Mouse (Mus musculus) lung, postnatal 14 days (tissue): ENCODE data around the gene Prickle2.

Source experiments
- DNase-seq: peaks from one replicate; pipeline ENCODE4 v3.0.0; 2021

The Prickle2 gene

DNA sequence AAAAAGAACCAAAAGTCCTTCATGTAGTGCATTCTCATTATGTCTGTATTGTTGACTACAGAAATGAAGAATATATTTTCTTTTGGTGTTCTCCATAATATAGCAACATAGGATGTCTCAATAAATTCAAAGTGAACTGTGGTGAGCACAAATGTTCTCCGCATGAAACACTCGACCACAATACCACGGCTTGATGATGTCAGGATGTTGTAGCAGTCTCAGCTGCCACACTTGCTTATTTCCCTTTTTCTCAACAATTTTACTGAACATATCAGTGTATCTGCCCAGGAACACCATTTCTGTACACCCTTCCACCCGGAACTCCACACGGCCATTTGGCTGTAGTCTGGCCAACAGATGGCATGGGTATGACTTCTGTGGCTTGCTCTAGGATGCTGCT lies 273.8 kb downstream of the Prickle2 start:
- no peak for DNase-seq

- DNase-seq: no peak
Observed at GRCm38 (mm10) chr6:92427406-92428171, 278.4 kb downstream of the Prickle2 start.

- no peak for DNase-seq
Observed at GRCm38 (mm10) chr6:92425901-92426300, 280.1 kb downstream of the Prickle2 start.

DNA sequence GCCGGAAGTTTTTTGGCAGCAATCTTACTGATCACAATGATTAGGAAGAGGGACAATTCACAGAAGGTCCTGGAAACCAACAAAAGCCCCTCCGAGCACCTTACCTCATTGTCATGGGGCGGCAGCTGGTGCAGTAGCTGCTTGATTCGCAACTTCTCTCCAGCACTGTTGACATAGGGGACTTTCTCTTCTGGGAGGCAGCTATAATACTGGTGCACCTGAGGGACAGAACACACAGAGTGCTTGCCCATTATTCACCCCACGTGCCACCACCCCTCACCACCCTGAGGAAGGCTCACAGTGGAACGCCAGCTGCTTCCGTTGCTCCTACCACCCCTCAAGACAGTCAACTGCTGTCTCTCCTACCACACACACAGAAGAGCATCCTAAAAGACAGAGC lies 280.5 kb downstream of the Prickle2 start:
- DNase-seq: no peak

DNA sequence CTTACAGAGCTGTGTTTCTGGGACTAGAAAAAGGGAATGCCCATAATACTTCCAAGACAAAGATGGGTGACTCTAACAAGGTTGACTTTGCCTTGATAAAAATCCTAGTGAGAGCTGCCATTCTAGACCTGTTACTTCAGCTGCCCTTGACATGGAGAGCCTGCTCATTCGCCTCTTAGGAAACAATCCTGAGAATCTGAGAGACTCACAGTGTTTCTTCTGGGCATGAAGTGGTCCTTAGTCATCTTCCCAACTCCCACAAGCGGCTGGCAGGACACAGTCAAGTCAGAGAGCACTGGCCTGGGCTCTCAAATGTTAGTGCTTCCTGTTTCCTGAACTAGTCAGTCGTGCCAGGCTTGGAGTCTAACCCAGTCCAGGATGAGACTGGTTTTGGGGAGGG lies 281.0 kb downstream of the Prickle2 start:
- DNase-seq: no peak

DNA sequence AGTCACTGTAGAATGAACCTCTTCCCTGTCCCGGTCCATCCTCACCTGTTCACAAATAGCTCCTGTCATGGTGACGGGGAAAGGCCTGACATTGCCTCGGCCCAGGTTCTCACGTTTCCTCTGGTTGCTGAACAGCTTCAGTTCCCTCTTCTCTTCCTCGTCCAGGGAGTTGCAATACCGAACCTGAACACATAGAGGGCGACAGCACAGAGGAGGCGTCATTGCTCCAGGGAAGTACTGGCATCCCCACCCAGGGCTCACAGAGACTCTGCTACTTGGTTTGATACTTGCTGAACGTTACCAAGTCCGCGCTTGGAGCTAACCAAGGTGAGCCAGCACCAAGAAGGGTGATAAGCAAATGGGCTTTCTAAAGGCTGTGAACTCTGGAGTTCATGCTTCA lies 283.7 kb downstream of the Prickle2 start:
- peak; percentile 56 for DNase-seq

DNA sequence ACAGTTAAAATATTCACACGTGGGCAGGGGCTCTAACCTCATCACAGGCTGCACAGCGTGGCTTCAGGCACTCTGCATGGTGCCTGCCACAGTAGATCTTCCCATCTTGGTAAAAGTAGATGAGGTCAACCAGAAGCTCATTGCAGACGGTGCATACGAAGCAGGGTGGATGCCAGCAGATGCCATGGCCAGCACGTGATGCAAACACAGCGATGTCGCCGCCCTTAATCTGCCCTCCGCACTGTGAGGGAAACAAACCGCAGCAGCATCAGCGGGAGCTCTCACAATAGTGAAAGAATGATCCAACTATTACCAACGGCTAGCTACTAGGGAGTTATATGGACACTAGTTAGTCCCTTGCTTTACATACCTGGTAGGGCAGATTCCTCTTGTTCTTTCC lies 285.8 kb downstream of the Prickle2 start:
- DNase-seq: no peak

- no peak for DNase-seq
Observed at GRCm38 (mm10) chr6:92415405-92415755, 290.6 kb downstream of the Prickle2 start.

- DNase-seq: no peak
Observed at GRCm38 (mm10) chr6:92414478-92415404, 291.2 kb downstream of the Prickle2 start.

DNA sequence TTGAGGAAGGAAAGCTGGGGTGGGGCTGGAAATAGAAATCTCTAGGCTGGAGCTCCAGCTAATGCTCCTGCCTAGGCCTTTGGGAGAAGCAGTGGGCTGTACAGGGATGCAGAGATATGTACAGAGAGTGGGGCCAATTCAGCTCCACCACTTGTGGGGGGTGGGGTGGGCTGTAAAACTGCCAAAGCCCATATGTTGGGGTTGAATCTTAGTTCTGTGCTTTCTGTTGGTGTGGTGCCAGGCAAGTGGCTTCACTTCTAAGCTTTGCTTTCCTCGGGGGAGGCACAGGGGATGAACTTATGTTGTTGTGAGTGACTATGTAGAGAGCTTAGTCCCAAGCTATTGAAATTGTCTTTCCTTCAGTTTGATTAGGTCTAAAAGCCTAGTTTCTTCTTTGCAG lies 292.0 kb downstream of the Prickle2 start:
- DNase-seq: no peak

DNA sequence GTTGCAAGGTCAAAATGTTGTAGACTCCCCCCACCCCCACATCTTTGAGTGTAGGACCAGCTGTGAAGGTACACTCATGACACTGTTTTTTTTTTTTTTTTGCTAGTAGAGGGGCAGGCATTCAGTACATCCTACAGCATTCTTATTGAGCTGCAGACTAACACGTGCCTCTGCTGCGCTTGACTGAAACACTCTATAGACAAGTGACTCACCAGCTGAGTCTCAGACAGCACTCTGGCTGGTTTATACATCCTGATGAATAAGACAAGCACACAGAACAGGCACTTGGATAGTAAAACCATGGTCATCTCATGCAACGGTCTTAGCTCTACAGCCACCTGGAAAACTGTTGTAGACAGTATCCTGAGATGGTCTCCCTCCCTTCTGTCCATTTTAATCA lies 296.2 kb downstream of the Prickle2 start:
- no peak for DNase-seq

- DNase-seq: no peak
Observed at GRCm38 (mm10) chr6:92407259-92407658, 298.7 kb downstream of the Prickle2 start.

DNA sequence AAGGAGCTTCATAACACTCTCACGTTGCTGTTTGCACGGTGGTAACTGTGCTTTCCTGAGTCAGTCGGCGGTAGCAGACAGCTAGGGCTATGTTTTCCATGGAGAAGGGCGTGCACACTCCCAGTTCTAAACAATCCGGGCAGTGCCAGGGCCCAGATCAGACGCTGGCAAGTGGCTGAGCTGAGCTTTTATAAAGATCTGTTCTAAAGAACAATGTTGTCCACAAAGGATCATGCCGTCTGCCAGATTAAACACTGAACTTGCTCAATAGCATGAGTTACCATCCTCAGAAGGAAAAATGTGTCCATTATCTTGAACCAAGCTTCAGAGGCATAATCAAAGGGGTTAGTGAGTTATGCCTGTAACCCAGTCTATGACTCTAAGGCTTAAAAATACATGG lies 300.4 kb downstream of the Prickle2 start:
- DNase-seq: peak; percentile 19

GRCm38 (mm10) chr6:92397876-92398275 lies 308.1 kb downstream of the Prickle2 start:
- no peak for DNase-seq

GRCm38 (mm10) chr6:92395556-92395955 lies 310.4 kb downstream of the Prickle2 start:
- no peak for DNase-seq

- no peak for DNase-seq
Observed at GRCm38 (mm10) chr6:92395143-92395542, 310.8 kb downstream of the Prickle2 start.

DNA sequence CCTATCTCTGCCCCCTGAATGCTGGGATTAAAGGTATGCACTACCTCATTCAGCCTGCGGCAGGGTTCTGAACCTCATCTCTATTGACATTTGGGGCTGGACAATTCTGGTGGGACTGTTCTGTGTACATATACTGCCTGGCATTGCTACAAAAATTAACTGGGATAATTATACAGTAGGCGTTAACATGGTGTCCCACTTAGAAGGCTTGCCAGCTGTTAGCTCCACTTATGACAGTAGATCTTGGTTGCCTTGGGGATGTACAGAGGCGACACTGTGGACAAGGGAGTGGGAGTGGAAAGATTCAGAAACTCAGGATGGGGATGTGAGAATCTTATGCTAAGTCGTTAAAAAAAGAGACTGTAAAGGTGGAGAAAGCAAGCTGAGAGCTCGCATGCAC lies 311.3 kb downstream of the Prickle2 start:
- no peak for DNase-seq

DNA sequence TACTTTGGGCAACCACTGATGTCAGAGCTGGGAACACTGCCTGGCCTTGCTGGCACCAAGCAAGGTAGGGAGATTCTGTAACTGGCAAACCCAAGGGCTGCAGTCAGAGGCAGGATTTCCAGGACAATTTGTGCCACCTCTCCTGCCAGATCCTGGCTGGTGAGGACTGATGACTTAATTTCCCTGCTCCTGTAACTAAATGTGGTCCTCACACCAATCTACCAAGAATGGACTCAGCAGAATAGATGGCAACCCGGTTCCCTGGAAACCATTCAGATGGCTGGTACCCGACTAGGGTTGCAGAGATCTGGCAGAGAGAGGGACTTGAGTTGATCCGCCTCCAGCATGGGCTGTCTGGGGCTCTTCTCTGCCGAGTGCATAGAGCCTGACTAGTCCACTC lies 315.6 kb downstream of the Prickle2 start:
- DNase-seq: no peak

DNA sequence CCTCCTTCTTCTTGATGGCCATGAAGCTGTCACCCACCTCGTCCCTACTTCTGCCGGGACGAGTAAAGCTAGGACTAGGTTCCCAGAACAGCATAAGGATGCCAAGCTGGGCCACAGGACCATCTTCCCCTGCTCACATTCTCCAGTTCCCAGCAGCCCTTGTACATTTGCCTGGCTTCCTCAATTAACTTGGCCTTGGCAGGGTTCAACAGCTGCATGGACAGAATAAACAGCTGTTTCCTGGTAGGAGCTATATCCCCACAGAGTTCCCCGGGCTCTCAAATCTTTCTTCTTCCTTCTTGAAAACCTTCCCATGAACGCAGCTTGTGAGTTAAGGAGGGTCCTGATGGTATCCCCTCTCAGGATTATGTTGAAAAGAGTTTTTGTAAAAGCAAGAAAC lies 317.3 kb downstream of the Prickle2 start:
- DNase-seq: no peak

- DNase-seq: no peak
Observed at GRCm38 (mm10) chr6:92383196-92383782, 322.7 kb downstream of the Prickle2 start.

DNA sequence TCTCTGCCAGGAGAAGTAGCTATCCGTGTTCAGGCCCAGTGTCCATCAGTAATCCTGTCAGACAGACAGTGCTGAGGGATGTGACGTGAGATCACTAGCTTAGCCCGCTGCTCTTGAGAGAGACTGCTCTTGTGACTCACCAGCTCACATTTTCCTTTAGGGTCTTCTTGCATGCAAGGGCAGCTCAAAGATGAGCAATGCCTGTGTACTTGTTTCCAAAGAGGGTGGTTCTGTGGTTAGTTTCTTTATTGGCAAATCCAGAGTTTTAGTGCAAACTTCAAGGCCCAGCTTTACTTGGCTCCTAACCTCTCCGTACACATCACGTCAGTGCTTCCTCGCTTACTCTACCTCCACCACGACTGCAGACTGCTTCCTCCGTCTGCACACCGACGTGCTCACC lies 324.9 kb downstream of the Prickle2 start:
- no peak for DNase-seq

DNA sequence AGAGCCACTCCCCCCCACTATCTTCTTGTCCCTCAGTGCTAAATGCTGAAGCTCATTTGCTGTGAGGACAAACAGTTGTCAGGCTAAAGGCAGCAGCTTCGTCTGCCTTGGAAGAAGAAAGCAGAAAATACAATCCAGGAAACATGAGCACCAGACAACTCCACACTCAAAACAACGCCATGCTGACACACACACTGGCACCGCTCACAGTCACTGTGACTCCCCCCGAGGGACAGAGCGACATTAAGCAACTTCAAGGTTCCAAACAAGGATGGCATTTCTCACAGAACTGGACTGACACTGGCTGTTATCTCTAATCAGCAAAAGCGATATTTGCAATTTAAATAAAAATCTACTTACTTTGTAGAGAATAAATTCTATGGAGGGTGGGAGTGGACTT lies 331.1 kb downstream of the Prickle2 start:
- DNase-seq: no peak

- peak; percentile 8 for DNase-seq
Observed at GRCm38 (mm10) chr6:92370896-92371295, 335.1 kb downstream of the Prickle2 start.
